Mouse (Mus musculus): ENCODE measurements around the gene Cdk14.

The Cdk14 gene

DNA sequence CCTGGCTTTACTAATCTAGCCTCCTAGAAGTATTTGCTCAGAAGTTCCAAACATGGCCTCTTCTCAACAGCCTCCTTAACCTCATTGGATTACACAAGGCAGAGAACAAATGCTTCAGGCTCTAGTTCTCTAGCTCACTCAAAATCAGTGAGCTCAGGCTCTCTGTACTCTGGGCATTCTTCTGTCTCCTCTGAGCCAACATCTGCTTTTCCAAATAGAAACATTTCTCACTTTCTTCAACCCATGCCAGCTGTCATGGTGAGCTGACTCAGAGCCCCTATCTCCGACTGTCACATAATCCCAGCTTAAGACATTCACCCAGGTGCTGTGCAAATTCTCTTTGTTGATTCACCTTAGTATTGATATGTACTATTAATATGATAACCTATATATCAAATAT lies 414.5 kb downstream of the Cdk14 start:
- no peak for DNase-seq (ENCODE audit: low spot score in 2 of 2)

DNA sequence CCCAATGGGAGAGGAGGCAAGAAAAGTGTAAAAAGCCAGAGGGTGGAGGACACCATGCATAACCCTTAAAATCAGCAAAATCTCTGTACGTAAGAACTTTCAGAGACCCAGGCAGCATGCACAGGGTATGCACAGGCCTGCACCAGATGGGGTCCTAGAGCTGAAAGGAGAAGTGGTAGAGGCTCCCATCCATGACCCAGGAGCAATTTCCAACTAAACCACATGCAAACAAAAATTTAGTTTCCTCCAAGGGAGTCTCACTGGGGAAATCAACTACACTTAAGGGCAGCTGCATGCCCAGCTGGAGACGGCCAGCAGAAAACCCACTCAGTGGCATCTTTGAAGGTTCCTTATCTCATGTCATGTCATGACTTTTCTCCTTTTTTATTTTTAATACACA lies 415.4 kb downstream of the Cdk14 start:
- no peak for DNase-seq (ENCODE audit: low spot score in 2 of 2)

DNA sequence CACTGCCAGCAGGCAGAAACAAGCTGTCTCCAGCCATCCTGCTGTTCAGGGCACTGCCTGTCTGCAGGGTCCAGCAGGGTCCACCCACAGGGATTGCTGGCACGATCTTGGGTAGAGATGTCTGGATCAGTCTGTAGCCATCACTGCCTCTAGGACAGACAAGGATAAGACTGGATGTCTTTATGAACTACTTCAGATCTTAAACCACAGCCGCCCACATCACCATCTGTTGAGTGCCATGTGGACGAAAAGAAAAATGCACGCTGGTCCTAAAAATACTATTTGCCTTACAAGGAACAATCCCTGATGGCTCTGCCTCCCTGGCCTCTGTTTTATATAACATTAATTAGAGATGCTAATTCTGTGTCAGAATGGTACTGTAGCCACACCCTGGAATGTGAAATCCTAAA lies 426.9 kb downstream of the Cdk14 start:
- peak in 1 of 2 experiments; percentile 3 for DNase-seq (ENCODE audit: low spot score in 2 of 2)

DNA sequence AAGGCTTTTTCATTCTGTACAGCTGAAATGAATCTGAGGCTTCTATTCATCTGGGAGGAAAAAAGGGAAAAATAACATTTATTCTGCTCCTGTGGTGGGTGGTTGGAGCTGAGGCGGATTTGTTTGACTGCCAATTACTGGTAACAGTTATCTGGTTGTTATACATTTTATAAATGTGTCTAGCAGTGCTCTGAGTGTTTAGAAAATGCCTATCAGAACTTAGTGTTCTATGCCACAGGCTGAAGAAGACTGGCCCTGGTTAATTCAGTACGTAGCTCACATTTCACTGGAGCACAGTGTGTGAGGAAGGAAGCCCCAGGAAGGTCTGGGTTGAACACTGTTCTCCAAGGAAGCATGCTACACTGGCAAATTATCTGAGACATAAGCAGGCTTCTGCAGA lies 429.1 kb downstream of the Cdk14 start:
- no peak for DNase-seq (ENCODE audit: low spot score in 2 of 2)

DNA sequence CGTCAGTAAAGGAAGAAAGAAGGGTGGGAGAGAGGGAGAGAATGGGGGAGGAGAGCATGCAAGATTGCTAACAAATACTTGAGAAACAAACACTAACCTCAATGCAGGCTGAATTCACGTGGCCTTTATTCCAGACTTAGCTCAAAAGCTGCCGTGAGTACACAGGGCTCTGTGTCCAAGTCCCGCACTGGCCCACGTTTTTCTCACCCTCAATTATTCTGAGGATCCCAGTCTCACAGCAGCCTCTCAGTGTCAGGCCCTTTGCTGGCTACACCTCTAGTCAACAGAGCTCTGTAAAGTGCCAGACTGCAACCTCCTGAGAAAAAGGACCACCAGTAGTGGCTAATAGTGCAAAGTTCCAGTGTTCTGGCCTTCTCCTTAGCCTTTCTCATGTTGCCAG lies 429.9 kb downstream of the Cdk14 start:
- DNase-seq (ENCODE audit: low spot score in 2 of 2), result no peak

DNA sequence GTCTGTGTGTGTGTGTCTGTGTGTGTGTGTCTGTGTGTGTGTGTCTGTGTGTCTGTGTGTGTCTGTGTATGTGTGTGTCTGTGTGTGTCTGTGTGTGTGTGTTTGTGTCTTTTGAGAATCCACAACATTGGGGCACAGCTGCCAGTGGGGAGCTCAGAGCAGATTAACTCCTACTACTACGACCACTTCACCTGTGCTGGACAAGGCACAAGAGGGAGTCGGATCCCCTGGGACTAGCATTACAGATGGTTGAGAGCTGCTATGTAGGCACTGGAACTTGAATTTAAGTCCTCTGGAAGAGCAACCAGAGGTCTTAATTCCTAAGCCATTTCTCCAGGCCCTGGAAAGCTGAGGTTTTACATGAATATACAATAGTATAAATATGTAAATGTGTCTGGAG lies 433.9 kb downstream of the Cdk14 start:
- no peak for DNase-seq (ENCODE audit: low spot score in 2 of 2)

DNA sequence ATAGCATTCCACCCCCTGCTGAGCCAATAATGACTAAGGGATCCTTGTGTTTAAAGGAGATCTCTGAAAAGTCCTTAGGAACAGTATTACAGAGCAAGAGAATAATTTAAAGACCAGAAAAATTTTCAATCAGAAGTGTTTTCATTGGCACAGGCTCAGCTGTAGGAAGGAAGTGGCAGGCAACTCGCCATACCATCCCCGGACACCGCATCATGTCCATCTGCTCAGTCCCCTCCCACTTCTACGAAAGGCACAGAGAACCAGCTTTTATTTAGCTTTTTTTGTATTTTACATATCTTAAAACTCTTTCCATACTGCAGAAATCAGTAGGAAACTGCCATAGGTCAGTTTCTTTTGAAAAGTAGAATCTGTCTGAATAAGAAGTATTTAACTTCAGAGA lies 440.6 kb downstream of the Cdk14 start:
- DNase-seq (ENCODE audit: low spot score in 2 of 2), result no peak

DNA sequence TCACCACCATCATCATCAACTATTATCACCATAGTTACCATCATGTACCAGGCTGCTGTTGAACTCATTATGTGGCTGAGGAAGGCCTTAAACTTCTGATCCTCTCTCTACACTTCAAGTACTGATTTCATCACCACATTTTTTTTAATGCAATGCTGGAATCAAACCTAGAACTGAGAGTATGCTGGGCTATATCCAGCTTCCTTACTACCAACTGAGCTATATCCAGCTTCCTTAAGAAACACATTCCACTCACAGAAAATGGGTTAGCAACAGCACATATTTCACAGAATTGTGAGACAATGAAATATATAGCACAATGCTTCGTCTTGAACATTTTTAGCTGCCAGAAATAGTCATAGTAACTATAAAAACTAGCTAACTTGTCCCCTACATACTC lies 446.7 kb downstream of the Cdk14 start:
- DNase-seq (ENCODE audit: low spot score in 2 of 2), result no peak

DNA sequence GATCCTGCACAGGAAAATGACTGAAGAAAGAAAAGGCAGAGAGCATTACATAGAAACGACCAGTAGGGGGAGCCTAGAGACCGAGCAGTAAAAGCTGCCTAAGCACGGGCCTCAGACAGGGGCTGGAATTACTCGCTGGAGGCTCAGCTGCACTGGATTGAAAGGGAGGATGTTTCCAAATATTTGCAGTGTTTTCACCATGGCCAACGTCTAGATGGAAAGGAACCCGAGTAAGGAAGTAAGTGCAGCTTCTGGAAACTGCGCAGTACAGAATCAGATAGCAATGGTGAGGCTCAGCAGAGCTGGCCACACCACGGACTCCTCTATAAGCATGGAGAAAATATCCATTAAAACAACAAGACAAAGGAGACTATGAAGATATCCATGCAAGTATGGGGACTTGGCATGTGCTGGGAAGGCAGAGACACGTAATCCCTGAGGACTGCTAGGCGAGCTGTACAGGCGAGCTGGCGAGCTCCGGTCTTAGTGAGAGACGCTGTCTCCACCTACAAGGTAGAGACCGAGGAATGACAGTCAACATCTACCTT lies 458.0 kb downstream of the Cdk14 start:
- DNase-seq (ENCODE audit: low spot score in 2 of 2), result peak; percentile 46 to 65

DNA sequence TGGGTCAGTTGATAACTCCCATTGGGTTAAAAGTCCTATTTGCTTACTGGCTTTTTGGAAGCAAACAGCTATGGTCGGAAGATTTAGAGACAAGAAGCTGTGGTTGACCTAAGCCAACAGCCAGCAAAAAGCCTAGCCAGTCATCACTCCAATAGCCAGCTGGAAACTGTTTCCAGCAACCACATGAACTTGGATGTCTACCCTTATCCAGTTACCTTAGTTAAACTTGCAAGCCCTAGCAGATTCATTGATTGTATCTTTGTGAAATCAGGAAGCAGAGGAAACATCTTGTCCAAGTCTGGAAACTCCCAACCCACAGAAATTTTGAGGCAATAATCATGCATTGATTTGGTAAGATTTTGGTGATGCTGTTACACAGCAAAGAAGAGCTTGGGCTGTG lies 458.5 kb downstream of the Cdk14 start:
- DNase-seq (ENCODE audit: low spot score in 2 of 2), result no peak

DNA sequence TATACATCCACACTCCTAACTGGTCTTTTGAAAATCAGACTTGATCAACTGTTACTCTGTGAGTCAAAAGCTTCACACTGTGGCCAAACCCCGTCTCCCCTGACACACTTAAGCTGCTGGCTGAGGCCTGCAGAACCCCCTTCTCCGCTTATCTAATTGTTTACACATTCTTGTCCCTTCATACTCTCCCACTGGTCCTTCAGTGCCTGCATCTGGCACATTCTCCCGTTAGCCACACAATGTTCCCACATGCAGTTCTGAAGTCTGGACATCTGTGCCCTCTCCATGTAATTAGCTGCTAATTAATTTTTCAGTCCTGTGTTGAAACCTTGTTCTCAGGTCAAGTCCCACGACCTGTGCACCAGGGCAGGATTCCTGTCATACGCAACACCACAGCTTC lies 460.7 kb downstream of the Cdk14 start:
- no peak for DNase-seq (ENCODE audit: low spot score in 2 of 2)

DNA sequence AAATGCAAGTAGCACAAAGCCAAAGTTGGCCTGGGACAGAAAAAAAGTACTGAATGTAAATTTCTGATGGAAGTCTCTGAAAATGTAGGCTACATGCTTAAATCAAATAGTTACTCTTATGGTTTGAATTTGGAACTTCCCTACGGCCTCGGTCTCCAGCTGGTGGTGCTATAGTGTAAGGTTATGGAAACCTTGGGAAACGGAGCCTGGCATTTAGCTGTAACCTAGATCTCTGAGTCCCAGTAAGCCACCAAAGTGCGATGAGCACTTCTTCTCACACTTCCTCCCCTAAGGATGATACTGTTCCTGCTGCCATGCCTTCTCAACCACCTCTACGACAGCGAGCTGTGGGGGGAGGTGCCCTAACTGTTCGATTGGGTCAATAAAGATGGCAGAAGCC lies 464.1 kb downstream of the Cdk14 start:
- no peak for DNase-seq (ENCODE audit: low spot score in 2 of 2)

DNA sequence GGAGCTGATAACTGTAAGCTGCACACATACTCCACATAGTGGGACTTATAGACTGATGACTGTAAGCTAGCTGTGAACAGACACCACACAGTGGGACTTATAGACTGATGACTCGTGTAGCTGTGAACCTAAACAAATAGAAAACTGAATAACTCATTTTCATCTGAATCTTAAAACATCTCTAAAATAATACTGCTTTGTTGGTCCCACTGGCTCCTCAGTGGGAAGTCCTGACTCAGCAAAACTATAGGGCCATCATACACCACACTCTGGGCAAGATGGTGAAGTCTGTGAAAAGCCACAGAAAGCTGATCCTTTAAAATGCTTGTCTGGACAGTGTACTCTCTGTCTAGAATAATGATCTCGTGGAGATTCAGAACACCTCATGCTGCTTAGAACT lies 464.7 kb downstream of the Cdk14 start:
- DNase-seq (ENCODE audit: low spot score in 2 of 2), result no peak

DNA sequence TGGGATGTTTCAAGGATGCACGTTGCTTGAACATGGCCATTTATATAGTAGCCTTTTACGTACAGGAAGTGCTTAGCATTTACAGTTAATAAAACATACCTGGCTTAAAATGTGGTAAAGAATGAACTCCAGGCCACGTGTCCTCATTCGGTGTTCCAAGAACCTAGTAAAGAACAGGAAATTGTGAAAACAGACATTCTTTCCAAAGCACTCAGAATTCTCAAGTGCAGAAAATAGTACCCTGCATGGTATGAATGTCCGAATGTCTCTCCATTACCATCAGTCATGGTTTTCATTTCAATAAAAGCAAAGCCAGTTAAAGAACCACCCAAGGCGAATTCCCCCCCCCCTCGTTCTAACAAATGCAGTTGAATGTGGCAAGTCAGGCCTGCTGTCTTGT lies 470.7 kb downstream of the Cdk14 start:
- DNase-seq (ENCODE audit: low spot score in 2 of 2), result no peak

DNA sequence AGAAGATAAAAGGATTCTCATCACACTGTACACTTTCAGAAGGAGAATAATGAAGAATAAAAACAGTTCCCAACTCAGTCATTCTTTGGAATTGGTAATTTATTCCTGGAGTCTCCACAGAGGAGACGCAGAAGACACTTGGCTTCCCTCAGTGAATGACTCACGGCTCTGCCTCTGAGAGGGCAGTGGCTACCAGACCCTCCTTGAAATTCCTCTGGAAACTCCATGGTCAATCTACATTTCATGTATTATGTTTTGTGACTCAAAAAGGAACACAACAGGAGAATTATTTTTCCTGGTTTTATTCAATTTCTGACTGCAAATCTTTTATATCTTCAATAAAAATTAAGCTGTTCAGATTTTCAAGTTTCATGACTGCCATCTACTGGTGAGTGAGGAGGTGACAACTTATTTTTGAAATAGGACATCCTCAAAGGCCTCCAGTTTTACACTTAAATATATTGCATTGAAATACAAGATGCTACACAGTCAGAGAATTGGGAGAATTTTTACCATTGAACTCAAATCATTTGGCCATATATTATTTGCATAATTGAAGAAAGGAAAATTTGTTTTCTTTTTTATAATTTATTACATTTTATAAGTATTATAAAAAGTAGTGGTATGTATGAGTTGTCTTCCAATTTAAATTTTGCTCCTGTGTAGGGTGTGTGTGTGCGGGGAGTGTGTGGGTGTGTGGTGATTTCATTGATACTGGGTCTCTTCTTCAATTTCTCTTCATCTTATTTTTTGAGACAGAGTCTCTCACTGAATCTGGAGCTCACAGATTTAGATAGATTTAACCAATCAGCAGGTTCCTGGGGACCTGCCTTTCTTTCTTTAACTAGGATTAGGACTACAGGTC lies 471.8 kb downstream of the Cdk14 start:
- peak in 1 of 2 experiments; percentile 26 for DNase-seq (ENCODE audit: low spot score in 2 of 2)

DNA sequence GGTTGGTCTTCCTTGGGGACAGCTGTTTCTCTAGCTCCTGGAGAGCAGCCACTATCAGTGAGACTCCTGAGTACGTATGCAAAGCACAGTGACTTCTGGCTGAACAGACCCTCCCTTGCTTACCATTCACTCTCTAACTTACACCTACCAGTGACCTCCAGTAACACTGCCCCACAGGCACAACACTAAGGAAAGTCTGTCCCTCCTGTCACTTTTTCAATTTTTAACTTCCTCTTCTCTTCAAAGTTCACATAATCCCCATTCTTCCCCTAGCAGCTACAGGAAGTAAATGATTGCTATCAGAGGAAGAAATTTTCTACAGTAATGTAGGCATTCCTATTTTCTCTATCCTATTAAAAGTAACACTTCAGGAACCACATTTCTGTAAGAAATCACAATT lies 485.0 kb downstream of the Cdk14 start:
- DNase-seq (ENCODE audit: low spot score in 2 of 2), result no peak

DNA sequence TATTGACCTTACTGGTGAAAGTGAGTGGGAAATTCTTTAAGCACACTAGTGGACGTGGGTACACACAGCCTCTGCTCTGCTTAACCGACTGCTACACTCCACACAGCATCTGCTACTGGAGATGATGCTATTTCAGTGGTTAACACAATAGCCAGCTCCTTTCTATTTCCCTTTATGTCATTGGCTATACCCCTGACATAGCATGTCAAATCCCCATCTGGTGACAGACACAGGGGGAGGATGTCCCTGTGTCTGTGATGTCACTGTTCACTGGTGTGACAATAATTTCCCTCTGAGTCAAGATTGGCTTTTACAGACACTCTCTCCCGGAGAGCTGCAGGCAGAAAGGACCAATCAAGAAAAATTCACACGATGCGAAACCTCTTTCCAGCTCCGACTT lies 485.6 kb downstream of the Cdk14 start:
- DNase-seq (ENCODE audit: low spot score in 2 of 2), result no peak

DNA sequence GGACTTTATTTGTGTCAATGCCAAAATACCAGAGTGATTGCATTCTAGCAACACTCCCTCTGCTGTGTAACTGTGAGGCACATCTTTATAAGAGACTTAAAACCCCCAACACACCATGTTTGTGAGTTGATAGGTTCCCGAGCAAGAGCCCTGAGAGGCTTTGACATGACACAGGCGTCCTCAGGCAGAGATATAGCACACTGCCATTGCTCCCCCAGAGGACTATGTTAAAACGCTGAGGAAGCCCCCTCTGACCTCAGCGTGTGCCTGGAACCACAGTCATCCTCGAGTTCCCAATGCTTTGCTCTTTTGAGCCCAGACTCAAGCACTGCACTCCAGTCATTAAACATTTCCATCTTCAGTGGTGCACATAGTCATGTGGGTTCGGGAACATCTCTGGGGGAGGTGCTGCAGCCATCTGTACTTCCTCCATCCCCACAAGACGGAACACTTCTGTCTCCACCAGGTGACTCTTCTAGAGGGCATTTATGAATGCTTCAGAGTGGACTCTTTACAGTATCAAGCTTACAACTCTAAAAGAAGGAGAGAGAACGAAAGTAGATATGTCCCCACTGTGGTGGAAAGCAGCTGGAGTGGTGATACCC lies 488.5 kb downstream of the Cdk14 start:
- no peak for DNase-seq (ENCODE audit: low spot score in 2 of 2)

DNA sequence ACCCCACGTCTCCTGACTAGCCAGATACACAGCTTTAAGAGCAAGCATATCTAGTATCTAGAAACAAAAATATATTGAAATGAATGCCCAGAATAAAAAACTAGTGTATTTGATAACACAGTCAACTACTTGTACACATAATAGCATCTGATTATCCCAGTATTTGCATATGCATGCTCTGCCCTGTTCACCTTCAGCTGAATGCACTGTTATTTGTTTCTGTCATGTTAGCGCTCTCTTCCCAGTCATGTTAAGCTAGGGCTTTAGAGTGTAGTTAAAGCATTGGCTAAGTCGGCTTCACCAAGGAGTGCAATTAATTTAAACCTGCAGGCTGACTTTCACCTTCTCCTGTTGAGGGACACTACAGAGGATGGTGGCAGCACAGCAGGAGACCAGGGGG lies 490.5 kb downstream of the Cdk14 start:
- DNase-seq (ENCODE audit: low spot score in 2 of 2), result no peak

DNA sequence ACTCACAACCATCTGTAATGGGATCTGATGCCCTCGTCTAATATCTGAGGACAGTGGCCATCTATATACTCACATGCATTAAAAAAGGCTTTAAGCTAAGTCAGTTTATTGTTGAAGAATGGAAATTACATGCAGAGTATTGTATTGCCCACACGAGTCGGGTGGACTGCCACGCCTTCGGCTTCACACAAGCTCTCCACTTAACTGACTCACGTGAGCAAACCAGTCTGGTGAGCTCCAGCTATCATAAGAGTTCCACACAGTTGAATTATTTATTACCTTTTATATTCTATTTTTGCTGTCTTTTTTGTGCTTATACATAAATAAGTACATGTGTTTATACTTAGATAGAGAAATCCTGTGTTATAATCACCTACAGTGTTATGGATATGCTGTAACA lies 495.2 kb downstream of the Cdk14 start:
- DNase-seq (ENCODE audit: low spot score in 2 of 2), result no peak

DNA sequence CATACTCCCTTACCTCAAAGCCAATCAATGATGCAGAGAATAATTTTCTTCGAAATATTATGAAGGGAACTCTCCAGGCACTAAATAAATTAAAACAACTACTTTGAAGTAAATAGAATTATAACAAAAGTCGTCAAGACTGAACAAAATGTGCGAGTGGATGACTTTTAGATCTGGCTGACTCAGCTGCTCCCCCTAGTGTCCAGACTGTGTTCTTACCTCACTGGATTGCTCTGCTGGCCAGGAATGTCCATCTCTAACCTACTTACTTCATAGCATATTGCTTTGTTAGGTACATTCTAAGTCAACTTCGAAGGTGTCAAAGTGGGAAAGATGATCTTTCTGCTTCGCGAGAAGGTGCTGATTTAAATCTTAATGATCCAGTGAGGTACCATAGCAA lies 501.7 kb downstream of the Cdk14 start:
- peak in 1 of 2 experiments; percentile 29 for DNase-seq (ENCODE audit: low spot score in 2 of 2)

DNA sequence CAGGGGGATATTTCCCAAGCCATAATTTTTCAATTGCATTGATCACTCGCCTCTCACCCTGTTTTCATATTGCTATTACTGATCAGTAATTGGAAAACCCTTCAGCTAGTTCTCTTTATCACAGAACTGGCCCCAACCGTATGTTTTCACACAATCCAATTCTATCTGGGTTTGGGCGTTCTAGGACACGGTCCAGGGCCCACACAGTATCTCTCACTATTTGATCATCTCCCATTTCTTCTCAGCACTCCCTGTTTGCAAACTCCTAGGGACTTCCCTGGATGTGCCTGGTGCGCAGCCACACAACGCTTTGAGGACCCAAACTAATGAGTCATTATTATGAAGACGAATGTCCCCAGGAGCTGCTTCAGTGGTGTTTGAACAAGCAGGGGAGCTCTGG lies 502.4 kb downstream of the Cdk14 start:
- no peak for DNase-seq (ENCODE audit: low spot score in 2 of 2)

DNA sequence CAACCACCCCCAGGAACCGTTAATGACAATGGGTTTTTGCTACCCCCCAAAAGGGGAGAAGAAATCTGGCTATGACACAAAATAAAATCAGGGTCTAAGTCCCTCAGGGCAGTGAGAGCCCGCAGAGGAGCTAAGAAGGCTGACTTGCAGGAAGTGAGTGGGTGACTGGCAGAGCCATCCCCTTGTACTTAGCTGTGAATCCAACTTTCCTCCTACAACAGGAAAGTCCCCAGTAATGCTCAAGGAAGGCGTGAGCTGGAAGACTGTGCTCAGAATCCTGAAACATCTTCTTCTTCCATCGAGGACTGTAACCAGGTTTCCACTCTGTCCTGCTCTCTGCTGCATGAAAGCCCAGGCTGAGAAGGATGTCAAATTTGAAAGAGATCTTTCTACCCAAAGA lies 502.8 kb downstream of the Cdk14 start:
- no peak for DNase-seq (ENCODE audit: low spot score in 2 of 2)

Measured in heart, adult 9 months (tissue).